Mouse (Mus musculus): Measurements from ENCODE around the gene Htr1d. TPM values are rescaled to one million over a fixed set of nuclear protein-coding genes. Genes with fewer than 3 reads are reported as not detected.

Gene Htr1d
- polyA plus RNA-seq, 1 experiment = not detected

DNA sequence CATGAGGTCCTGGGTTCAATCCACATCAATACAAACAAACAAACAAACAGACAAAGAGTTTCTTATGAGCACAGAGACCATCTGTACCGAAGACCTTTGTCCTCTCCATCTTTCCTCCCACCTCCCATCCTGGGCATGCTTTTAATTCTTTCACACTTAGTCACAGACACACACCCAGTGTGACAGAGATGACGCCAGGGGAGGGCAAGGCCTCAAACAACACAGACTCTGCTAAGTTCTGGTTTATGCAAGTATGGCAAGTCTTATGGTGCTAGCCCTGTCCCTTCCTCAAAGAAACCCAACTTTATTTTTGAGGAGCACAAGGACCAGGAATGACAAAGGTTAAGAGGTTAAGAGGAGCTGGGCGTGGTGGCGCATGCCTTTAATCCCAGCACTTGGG is 26.9 kb downstream of the Htr1d start:
- Histone ChIP-seq H3K36me3 (ENCODE audit: control insufficient read depth, insufficient read depth, low read length) (no peaks in the 10 kb centered on the region), H3K27ac (ENCODE audit: insufficient read depth, low read length) (no peak overlapping the region), H3K4me1 (ENCODE audit: control insufficient read depth, insufficient read depth, insufficient read length) (no peaks in the 10 kb centered on the region), H3K27me3 (ENCODE audit: control insufficient read depth, insufficient read depth, low read length) (no peaks in the 10 kb centered on the region), H3K4me3 (ENCODE audit: extremely low read depth, insufficient read depth, insufficient read length) (no peak overlapping the region)
- DNase-seq (ENCODE audit: low read depth in 1 of 2, low spot score in 2 of 2) = no peak
- TF ChIP-seq CTCF (IDR thresholded peaks at IDR 0.05; ENCODE audit: extremely low read depth, insufficient read depth, insufficient read length, insufficient replicate concordance) (no peak), POLR2A (IDR thresholded peaks at IDR 0.05; ENCODE audit: low read depth, low read length) (no peak)
- WGBS = 84% methylated on average over 4 of the region's 4 CpGs

DNA sequence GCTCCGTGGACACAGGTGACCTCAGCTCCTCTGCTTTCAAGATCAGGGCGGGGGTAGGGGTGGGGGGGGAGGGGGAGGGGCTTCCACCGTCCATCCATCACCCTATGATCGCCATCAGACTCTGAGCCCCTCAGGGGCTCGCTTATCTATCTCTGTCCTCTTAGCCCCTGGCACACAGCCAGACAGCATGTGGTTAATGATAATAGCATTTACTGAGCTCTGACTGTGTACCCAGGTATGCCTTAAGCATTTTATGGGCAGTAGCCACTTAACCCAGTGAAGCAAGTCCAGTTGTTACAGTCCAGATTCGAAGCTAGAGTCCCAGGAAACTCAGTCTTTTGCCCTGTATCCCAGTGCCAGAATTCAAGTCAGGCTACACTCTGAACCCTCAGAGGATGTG is 28.2 kb downstream of the Htr1d start:
- 59% methylated on average over 6 of the region's 6 CpGs for WGBS
- Histone ChIP-seq H3K27me3 (ENCODE audit: control insufficient read depth, insufficient read depth, low read length) (no peaks in the 10 kb centered on the region), H3K36me3 (ENCODE audit: control insufficient read depth, insufficient read depth, low read length) (no peaks in the 10 kb centered on the region), H3K4me3 (ENCODE audit: extremely low read depth, insufficient read depth, insufficient read length) (no peak overlapping the region), H3K4me1 (ENCODE audit: control insufficient read depth, insufficient read depth, insufficient read length) (no peaks in the 10 kb centered on the region), H3K27ac (ENCODE audit: insufficient read depth, low read length) (no peak overlapping the region)
- TF ChIP-seq POLR2A (IDR thresholded peaks at IDR 0.05; ENCODE audit: low read depth, low read length) (no peak), CTCF (IDR thresholded peaks at IDR 0.05; ENCODE audit: extremely low read depth, insufficient read depth, insufficient read length, insufficient replicate concordance) (no peak)
- DNase-seq (ENCODE audit: low read depth in 1 of 2, low spot score in 2 of 2) = no peak

DNA sequence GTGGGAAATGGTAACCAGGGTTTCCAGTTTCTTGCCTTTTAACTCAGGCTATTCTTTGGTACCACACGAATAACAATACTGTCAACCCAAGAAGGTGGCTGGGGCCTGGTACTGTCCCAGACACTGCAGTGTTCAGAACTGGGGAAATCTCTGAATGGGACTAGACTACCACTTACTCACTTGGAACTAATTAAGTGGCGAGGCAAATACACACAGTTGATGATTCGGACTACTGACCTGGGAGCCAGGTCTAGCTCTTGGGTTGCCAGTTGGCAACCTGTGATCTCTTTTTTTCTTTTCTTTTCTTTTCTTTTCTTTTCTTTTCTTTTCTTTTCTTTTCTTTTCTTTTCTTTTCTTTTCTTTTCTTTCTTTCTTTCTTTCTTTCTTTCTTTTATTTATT is 29.0 kb downstream of the Htr1d start:
- Histone ChIP-seq H3K4me3 (ENCODE audit: extremely low read depth, insufficient read depth, insufficient read length) (no peak overlapping the region), H3K4me1 (ENCODE audit: control insufficient read depth, insufficient read depth, insufficient read length) (no peaks in the 10 kb centered on the region), H3K36me3 (ENCODE audit: control insufficient read depth, insufficient read depth, low read length) (no peaks in the 10 kb centered on the region), H3K27me3 (ENCODE audit: control insufficient read depth, insufficient read depth, low read length) (no peaks in the 10 kb centered on the region), H3K27ac (ENCODE audit: insufficient read depth, low read length) (no peak overlapping the region)
- 90% methylated on average over 3 of the region's 3 CpGs for WGBS
- DNase-seq (ENCODE audit: low read depth in 1 of 2, low spot score in 2 of 2) = no peak
- TF ChIP-seq CTCF (IDR thresholded peaks at IDR 0.05; ENCODE audit: extremely low read depth, insufficient read depth, insufficient read length, insufficient replicate concordance) = no peak
- no peak for TF ChIP-seq POLR2A (IDR thresholded peaks at IDR 0.05; ENCODE audit: low read depth, low read length)

DNA sequence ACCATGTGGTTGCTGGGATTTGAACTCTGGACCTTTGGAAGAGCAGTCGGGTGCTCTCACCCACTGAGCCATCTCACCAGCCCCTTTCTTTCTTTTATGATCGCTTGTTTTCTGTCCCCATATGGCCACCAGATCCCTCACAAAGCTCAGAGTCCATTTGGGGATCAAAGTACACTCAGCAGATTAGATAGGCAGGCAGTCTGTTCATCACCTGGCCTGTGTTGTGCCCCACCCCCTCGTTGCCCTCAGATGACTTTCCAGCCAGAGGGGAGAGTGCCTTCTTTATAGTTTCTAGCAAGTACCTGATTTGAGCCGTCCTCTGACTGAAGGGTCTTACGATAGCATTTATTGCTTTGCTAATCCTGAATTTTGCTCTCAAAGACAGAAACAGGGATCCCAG is 29.5 kb downstream of the Htr1d start:
- Histone ChIP-seq H3K27ac (ENCODE audit: insufficient read depth, low read length) (no peak overlapping the region), H3K4me3 (ENCODE audit: extremely low read depth, insufficient read depth, insufficient read length) (no peak overlapping the region), H3K4me1 (ENCODE audit: control insufficient read depth, insufficient read depth, insufficient read length) (no peaks in the 10 kb centered on the region), H3K27me3 (ENCODE audit: control insufficient read depth, insufficient read depth, low read length) (no peaks in the 10 kb centered on the region), H3K36me3 (ENCODE audit: control insufficient read depth, insufficient read depth, low read length) (no peaks in the 10 kb centered on the region)
- no peak for TF ChIP-seq POLR2A (IDR thresholded peaks at IDR 0.05; ENCODE audit: low read depth, low read length)
- 80% methylated on average over 5 of the region's 5 CpGs for WGBS
- DNase-seq (ENCODE audit: low read depth in 1 of 2, low spot score in 2 of 2) = no peak

DNA sequence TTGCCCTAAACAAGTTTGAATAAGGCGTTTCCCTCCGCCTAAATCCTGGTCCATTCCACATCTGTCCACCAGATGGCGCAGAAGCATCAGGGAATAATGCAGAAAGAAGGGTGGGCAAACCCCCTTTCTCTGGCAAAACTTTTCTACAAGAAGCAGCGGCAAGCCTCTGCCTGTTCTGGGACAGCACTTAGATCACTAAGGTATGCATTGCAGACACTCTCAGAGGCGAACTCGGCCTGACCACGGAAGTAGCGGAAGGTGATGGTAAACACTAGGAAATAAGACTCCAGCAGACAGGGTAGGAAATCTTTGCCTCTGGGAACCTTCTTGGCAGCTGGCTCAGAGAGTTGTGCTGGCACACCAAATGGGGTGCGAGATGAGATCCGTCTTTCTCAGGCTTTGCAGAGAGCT is 31.5 kb downstream of the Htr1d start:
- no peaks in the 10 kb centered on the region for H3K4me1 ChIP-seq (ENCODE audit: control insufficient read depth, insufficient read depth, insufficient read length)
- DNase-seq (ENCODE audit: low read depth in 1 of 2, low spot score in 2 of 2) = peak in 1 of 2 experiments; percentile 42
- no peak overlapping the region for H3K27ac ChIP-seq (ENCODE audit: insufficient read depth, low read length)
- H3K4me3 ChIP-seq (ENCODE audit: extremely low read depth, insufficient read depth, insufficient read length) = 0 out of 2 replicates have a peak overlapping the region, but pooled peaks have one; percentile 8
- H3K27me3 ChIP-seq (ENCODE audit: control insufficient read depth, insufficient read depth, low read length) = no peaks in the 10 kb centered on the region
- H3K36me3 ChIP-seq (ENCODE audit: control insufficient read depth, insufficient read depth, low read length) = no peaks in the 10 kb centered on the region
- 12% methylated on average over 10 of the region's 10 CpGs for WGBS
- TF ChIP-seq POLR2A (IDR thresholded peaks at IDR 0.05; ENCODE audit: low read depth, low read length) = no peak
- peak; percentile 86; the same call in 1 of the 2 replicates for TF ChIP-seq CTCF (IDR thresholded peaks at IDR 0.05; ENCODE audit: extremely low read depth, insufficient read depth, insufficient read length, insufficient replicate concordance)

DNA sequence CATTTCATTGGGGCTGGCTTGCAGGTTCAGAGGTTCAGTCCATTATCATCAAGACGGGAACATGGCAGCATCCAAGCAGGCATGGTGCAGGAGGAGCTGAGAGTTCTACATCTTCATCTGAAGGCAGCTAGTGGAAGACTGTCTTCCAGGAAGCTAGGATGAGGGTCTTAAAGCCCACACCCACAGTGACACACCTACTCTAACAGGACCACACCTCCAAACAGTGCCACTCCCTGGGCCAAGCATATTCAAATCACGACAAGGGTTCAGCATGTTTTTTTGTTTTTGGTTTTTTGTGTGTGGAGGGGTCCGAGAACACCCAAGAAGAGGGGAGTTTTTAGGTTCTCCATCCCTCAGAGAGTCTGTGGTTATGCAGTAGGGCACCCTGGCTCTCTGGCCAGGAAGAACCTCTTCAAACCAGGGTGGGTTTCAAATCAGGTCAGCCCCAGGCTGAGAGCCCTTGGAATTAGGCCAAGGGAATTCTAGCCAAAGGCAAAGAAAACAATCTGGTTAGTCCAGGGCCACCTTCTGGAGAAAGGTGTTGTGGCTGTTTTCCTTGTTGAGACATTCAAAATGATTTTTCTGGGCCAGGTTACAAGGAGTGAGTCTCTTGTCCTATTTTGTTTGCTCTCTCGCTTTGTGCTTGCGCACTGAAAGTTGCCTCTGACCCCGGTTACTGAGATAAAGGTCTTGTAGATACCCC is 33.3 kb downstream of the Htr1d start:
- no peaks in the 10 kb centered on the region for H3K4me1 ChIP-seq (ENCODE audit: control insufficient read depth, insufficient read depth, insufficient read length)
- H3K4me3 ChIP-seq (ENCODE audit: extremely low read depth, insufficient read depth, insufficient read length) = no peak overlapping the region
- no peak for DNase-seq (ENCODE audit: low read depth in 1 of 2, low spot score in 2 of 2)
- 87% methylated on average over 6 of the region's 6 CpGs for WGBS
- no peaks in the 10 kb centered on the region for H3K27me3 ChIP-seq (ENCODE audit: control insufficient read depth, insufficient read depth, low read length)
- no peak for TF ChIP-seq CTCF (IDR thresholded peaks at IDR 0.05; ENCODE audit: extremely low read depth, insufficient read depth, insufficient read length, insufficient replicate concordance)
- no peak for TF ChIP-seq POLR2A (IDR thresholded peaks at IDR 0.05; ENCODE audit: low read depth, low read length)
- H3K36me3 ChIP-seq (ENCODE audit: control insufficient read depth, insufficient read depth, low read length) = no peaks in the 10 kb centered on the region
- H3K27ac ChIP-seq (ENCODE audit: insufficient read depth, low read length) = no peak overlapping the region

DNA sequence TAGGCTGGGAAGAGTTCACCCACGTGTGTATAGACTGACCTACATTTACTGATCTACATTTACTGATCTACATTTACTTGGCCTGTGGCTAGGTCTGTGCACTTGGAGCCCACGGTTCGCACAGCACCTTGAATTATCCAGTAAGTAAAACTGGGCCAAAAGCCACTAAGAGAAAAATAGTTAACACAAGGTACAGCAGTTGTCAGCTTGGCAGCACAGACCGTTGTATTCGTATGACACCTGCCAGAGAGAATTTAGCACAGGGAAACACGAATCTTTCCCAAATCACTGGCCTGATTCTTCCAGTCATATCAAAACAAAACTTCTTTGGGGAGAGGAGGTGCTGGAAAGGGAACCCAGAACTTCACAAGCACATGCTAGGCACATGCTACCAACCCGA is 35.0 kb downstream of the Htr1d start:
- TF ChIP-seq POLR2A (IDR thresholded peaks at IDR 0.05; ENCODE audit: low read depth, low read length) (no peak), CTCF (IDR thresholded peaks at IDR 0.05; ENCODE audit: extremely low read depth, insufficient read depth, insufficient read length, insufficient replicate concordance) (no peak)
- no peak overlapping the region for H3K4me3 ChIP-seq (ENCODE audit: extremely low read depth, insufficient read depth, insufficient read length)
- peaks cover 4% of the 10 kb centered on the region; the same call in 1 of the 2 replicates for H3K4me1 ChIP-seq (ENCODE audit: control insufficient read depth, insufficient read depth, insufficient read length)
- WGBS = 90% methylated on average over 7 of the region's 7 CpGs
- H3K27ac ChIP-seq (ENCODE audit: insufficient read depth, low read length) = no peak overlapping the region
- no peaks in the 10 kb centered on the region for H3K36me3 ChIP-seq (ENCODE audit: control insufficient read depth, insufficient read depth, low read length)
- no peak for DNase-seq (ENCODE audit: low read depth in 1 of 2, low spot score in 2 of 2)
- H3K27me3 ChIP-seq (ENCODE audit: control insufficient read depth, insufficient read depth, low read length) = peaks cover 4% of the 10 kb centered on the region
